Mouse (Mus musculus) lung, embryonic 15.5 days (tissue): ENCODE results near the gene Cyp2e1. TPM values are rescaled to one million over a fixed set of nuclear protein-coding genes. Genes with fewer than 3 reads are reported as not detected.
A peak's percentile ranks its signal among the peaks of the same experiment; 100 is the strongest.
"Not testable (repeated sequence)": the region's sequence is repeated elsewhere in the genome, so short reads cannot be mapped to it uniquely, and the experiment has no call there.

Experiments
- ATAC-seq: fragments of 200-750 bp; cut with Nextera tagmentation; 2 replicates; pipeline ENCODE4 v1.8.0; 2017; ENCODE audit warnings: moderate number of reproducible peaks, borderline replicate concordance; ENCODE audit not compliant: low FRiP score, low TSS enrichment; ENCODE audit errors: extremely low read depth
- H3K27ac ChIP-seq: fragments of 300-500 bp; sonication (generic); 2 replicates; pipeline ENCODE4 v1.5.1; 2015; ENCODE audit warnings: moderate library complexity, mild to moderate bottlenecking, inconsistent platforms
- H3K27me3 ChIP-seq: fragments of 300-500 bp; sonication (generic); 2 replicates; pipeline ENCODE4 v1.6.1; 2015; ENCODE audit warnings: inconsistent platforms
- H3K36me3 ChIP-seq: fragments of 300-500 bp; sonication (generic); 2 replicates; pipeline ENCODE4 v1.6.1; 2015; ENCODE audit warnings: inconsistent platforms
- H3K4me1 ChIP-seq: fragments of 300-500 bp; sonication (generic); 2 replicates; pipeline ENCODE4 v1.6.1; 2015; ENCODE audit warnings: inconsistent platforms
- H3K4me2 ChIP-seq: fragments of 300-500 bp; sonication (generic); 2 replicates; pipeline ENCODE4 v1.6.1; 2015; ENCODE audit warnings: inconsistent platforms, mild to moderate bottlenecking, moderate library complexity
- H3K4me3 ChIP-seq: fragments of 300-500 bp; sonication (generic); 2 replicates; pipeline ENCODE4 v1.5.1; 2015; ENCODE audit warnings: mild to moderate bottlenecking, inconsistent platforms
- H3K9ac ChIP-seq: fragments of 300-500 bp; sonication (generic); 2 replicates; pipeline ENCODE4 v1.6.1; 2015; ENCODE audit warnings: inconsistent platforms
- H3K9me3 ChIP-seq: fragments of 300-500 bp; sonication (generic); 2 replicates; pipeline ENCODE4 v1.6.1; 2016; ENCODE audit warnings: inconsistent platforms
- WGBS: fragments of 180-500 bp; shearing (Covaris S2); methylation state at CpG from one replicate; pipeline ENCODE4 v1.1.7; 2015; 5-methylcytosine and 5-hydroxymethylcytosine counted together
- polyA plus RNA-seq: library from polyadenylated mRNA; unstranded; fragments of >200 nt; fragmentation: Nextera tagmentation; extraction: Ambion mirVana; gene quantifications from 2 replicates; pipeline ENCODE4 v1.2.1, GENCODE M21; 2015

Gene Cyp2e1
- 0.10 and 0.19 TPM in 2 replicates for polyA plus RNA-seq

- no peak within 1 kb of the TSS for H3K4me3 ChIP-seq
- WGBS, result 83% methylated on average over 7 of the region's 7 CpGs
- H3K27me3 ChIP-seq, result no peaks in the 10 kb centered on the region
- no peak within 1 kb of the TSS for H3K4me2 ChIP-seq
- H3K36me3 ChIP-seq, result no peaks in the 10 kb centered on the region
- H3K27ac ChIP-seq, result no peak within 1 kb of the TSS
- no peaks in the 10 kb centered on the region for H3K4me1 ChIP-seq
- H3K9me3 ChIP-seq, result no peaks in the 10 kb centered on the region
- no peak within 1 kb of the TSS for H3K9ac ChIP-seq
- ATAC-seq, result no peak
These were observed at the start of gene Cyp2e1 for GRCm38 (mm10) chr7:140763447-140764020. Gene Cyp2e1 (plus strand): TSS chr7:140763739.

DNA sequence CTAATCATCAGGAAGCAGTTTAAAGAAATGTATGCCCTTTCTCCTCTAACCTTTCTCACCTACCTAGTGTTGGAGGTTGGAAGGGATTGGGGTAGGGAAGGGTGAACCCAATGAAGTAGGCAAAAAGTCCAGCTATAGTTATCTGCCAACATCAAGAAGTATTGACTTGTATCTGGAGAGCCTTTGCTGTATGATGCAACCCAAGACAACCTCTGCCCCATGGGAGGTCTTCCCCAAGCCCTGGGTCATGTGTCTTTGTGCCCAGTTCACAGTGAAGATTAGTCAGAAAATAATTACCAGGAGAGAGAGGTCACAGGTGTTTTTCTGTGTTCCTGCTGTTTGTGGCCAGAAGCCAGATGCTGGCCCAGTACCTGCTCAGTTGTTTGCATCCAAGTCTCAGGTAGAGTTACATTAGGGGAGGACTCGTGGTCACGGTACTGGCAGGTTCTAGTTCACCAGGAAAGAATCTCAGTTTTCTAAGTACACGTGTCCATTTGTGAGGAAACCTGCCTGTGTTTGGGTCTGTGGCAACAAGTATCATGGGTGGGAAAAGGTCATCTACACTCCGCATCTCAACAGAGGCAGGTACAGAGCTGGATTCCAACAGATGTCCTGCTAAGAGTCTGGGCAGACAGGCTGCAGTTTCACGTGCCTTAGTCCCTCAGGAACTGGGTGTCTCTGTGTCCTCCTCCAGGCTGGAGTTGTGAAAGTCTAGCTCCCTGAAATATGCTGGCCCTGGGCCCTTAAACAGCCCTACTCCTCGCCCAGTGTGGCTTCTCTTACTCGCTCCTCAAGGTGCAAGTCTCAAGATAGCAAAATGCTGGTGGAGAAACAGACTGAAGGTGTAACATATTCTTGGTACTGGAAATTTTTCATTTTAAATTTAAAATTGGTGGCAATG lies 46.1 kb upstream of the Cyp2e1 start:
- Histone ChIP-seq H3K4me1 (no peaks in the 10 kb centered on the region), H3K9ac (no peak overlapping the region), H3K27me3 (no peaks in the 10 kb centered on the region), H3K4me3 (no peak overlapping the region), H3K36me3 (no peaks in the 10 kb centered on the region), H3K9me3 (no peaks in the 10 kb centered on the region), H3K27ac (no peak overlapping the region), H3K4me2 (no peak overlapping the region)
- no peak for ATAC-seq
- WGBS, result 77% methylated on average over 7 of the region's 7 CpGs

- Histone ChIP-seq H3K9me3 (no peaks in the 10 kb centered on the region), H3K27me3 (no peaks in the 10 kb centered on the region), H3K36me3 (no peaks in the 10 kb centered on the region), H3K9ac (no peak overlapping the region), H3K27ac (no peak overlapping the region), H3K4me1 (no peaks in the 10 kb centered on the region), H3K4me2 (no peak overlapping the region), H3K4me3 (no peak overlapping the region)
- WGBS, result 45% methylated on average over 6 of the region's 6 CpGs
- no peak for ATAC-seq
These were observed 42.4 kb upstream of the Cyp2e1 start for GRCm38 (mm10) chr7:140721095-140721494.

DNA sequence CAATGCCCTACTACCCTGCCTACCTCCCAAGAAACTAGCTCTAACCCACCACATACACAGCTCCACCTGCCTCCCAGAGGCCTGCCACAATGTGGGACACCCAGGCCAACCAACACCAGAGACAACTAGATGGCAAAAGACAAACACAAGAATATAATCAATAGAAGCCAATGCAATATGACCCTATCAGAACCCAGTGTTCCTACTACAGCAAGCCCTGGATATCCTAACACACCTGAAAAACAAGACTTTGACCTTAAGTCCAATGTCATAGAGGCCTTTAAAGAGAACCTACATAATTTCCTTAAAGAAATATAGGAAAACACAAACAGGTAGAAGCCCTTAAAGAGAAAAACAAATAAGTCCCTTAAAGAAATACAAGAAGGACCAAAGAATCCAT lies 38.0 kb upstream of the Cyp2e1 start:
- Histone ChIP-seq H3K27ac (no peak overlapping the region), H3K9me3 (no peaks in the 10 kb centered on the region), H3K4me2 (no peak overlapping the region), H3K9ac (no peak overlapping the region), H3K27me3 (no peaks in the 10 kb centered on the region), H3K4me1 (no peaks in the 10 kb centered on the region), H3K36me3 (no peaks in the 10 kb centered on the region), H3K4me3 (no peak overlapping the region)
- ATAC-seq, result no peak

DNA sequence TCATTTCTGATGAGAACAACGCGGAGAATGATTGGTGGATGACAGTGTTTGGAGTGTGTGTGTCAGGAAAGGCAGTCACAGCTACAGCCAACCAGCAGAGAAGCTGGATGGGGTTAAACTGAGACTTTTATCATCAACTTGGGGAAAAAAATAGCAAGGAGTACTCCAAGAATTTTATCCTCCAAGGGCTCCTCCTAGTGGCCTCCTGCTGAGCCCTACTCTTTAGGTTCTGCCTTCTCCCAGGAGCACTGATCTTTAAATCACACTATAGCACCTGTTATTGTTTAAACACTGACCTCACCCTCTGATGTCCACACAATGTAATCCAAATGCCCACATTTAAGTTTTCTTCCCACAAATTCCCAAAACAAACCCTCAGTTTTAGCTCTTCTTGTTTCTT lies 30.4 kb upstream of the Cyp2e1 start:
- 67% methylated on average over 2 of the region's 2 CpGs for WGBS
- Histone ChIP-seq H3K9ac (no peak overlapping the region), H3K27ac (no peak overlapping the region), H3K27me3 (no peaks in the 10 kb centered on the region), H3K9me3 (no peaks in the 10 kb centered on the region), H3K4me3 (no peak overlapping the region), H3K4me2 (no peak overlapping the region), H3K4me1 (no peaks in the 10 kb centered on the region), H3K36me3 (no peaks in the 10 kb centered on the region)
- ATAC-seq, result no peak

DNA sequence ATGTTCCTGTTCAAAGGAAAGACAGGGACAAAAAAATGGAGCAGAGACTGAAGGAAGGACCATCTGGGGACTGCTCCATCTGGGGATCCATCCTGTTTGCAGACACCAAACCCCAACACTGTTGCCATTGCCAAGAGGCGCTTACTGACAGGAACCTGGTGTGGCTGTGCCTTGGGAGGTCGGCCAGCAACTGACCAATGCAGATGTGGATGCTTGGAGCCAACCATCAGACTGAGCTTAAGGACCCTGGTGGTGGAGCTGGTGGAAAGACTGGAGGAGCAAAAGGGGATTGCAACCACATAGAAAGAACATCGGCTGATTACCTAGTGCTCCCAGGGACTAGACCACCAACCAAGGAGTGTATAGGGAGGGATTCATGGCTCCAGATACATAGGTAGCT lies 16.1 kb upstream of the Cyp2e1 start:
- no peaks in the 10 kb centered on the region for H3K9me3 ChIP-seq
- H3K27me3 ChIP-seq, result no peaks in the 10 kb centered on the region
- H3K27ac ChIP-seq, result no peak overlapping the region
- no peak overlapping the region for H3K4me2 ChIP-seq
- WGBS, result 77% methylated on average over 3 of the region's 3 CpGs
- ATAC-seq, result no peak
- no peaks in the 10 kb centered on the region for H3K4me1 ChIP-seq
- no peaks in the 10 kb centered on the region for H3K36me3 ChIP-seq
- H3K9ac ChIP-seq, result no peak overlapping the region
- H3K4me3 ChIP-seq, result no peak overlapping the region

- no peaks in the 10 kb centered on the region for H3K36me3 ChIP-seq
- no peak for ATAC-seq
- H3K4me2 ChIP-seq, result no peak overlapping the region
- 70% methylated on average over 6 of the region's 6 CpGs for WGBS
- H3K27me3 ChIP-seq, result no peaks in the 10 kb centered on the region
- no peak overlapping the region for H3K27ac ChIP-seq
- H3K9ac ChIP-seq, result no peak overlapping the region
- H3K4me1 ChIP-seq, result no peaks in the 10 kb centered on the region
- H3K4me3 ChIP-seq, result no peak overlapping the region
- no peaks in the 10 kb centered on the region for H3K9me3 ChIP-seq
These were observed 15.3 kb upstream of the Cyp2e1 start for GRCm38 (mm10) chr7:140748116-140748826.

DNA sequence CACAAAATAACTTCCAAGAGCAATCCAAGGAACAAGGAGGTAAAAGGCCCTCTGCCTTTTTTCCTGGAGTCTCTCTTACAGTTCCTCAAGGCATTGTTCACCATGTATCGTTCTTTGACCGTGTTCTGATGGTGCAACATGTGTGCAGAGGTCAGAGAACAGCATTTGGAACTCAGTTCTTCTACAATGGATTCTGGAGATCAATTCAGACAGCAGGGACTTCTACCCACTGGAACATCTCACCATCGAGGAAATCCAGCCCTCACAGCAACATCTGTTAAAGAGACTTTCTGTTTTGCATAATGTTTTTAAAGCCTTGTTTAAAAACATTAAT lies 14.7 kb upstream of the Cyp2e1 start:
- Histone ChIP-seq H3K4me2 (no peak overlapping the region), H3K27ac (no peak overlapping the region), H3K9me3 (no peaks in the 10 kb centered on the region), H3K4me1 (no peaks in the 10 kb centered on the region), H3K36me3 (no peaks in the 10 kb centered on the region), H3K4me3 (no peak overlapping the region), H3K27me3 (no peaks in the 10 kb centered on the region), H3K9ac (no peak overlapping the region)
- ATAC-seq, result no peak
- WGBS, result 80% methylated on average over 3 of the region's 3 CpGs

DNA sequence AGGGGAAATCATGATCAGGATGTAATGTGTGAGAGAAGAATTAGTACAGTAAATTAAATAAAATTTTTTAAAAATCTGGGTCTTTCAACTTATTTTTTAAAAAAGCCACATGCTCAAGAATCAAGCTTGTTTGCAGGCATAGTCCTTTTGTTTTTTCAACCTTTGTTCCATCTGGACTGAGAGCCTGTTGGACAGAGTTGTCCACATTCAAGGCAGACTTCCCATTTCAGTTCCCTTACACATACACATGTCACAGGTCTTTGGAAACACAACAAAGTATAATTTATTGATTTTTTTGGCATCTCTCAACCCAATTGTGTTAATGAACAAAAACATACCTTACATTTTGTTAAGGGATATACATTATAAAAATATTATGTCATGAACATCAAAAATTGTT lies 9.0 kb upstream of the Cyp2e1 start:
- H3K4me2 ChIP-seq, result no peak overlapping the region
- H3K9me3 ChIP-seq, result no peaks in the 10 kb centered on the region
- no peaks in the 10 kb centered on the region for H3K36me3 ChIP-seq
- H3K9ac ChIP-seq, result no peak overlapping the region
- no peaks in the 10 kb centered on the region for H3K4me1 ChIP-seq
- H3K27ac ChIP-seq, result no peak overlapping the region
- H3K4me3 ChIP-seq, result no peak overlapping the region
- no peaks in the 10 kb centered on the region for H3K27me3 ChIP-seq
- no peak for ATAC-seq

DNA sequence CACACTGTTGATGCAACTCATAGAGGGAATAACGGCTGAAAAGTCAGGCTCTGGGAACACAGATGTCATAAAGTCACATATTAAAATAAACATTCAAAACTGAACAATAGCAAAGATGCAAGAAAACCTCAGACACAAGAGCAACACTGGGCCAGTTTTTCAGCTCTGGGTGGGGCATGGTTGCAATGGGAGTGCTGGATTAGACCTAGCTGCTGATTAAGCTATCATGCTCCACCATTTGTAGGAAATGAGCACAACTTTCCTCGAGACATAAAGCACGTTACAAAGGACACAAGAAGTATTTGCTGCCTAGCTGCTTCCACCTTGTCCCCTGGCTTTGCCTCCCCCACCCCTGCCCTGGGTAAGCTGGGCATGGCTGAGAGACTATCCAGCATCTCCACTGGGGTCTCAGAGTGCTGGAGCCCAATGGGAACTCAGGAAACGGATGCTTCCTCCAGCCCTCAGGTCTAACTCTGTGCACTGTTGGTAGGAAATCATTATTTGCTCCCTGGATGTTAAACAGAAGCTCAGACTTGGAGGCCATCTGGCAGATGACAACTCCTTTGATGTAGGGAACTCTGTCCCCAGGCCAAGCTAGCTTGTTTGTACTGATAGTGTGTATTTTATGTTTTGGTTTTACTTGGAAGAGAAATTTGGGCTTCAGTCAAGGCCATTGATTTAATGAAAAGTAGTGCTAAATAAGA lies 7.2 kb upstream of the Cyp2e1 start:
- 50% methylated on average over 4 of the region's 4 CpGs for WGBS
- Histone ChIP-seq H3K4me1 (no peaks in the 10 kb centered on the region), H3K27ac (no peak overlapping the region), H3K4me2 (no peak overlapping the region), H3K36me3 (no peaks in the 10 kb centered on the region), H3K4me3 (no peak overlapping the region), H3K9ac (no peak overlapping the region), H3K9me3 (no peaks in the 10 kb centered on the region), H3K27me3 (no peaks in the 10 kb centered on the region)
- peak; percentile 27; the same call in 1 of the 2 replicates for ATAC-seq

GRCm38 (mm10) chr7:140760647-140761046 lies 2.9 kb upstream of the Cyp2e1 start:
- H3K9ac ChIP-seq, result no peak overlapping the region
- no peaks in the 10 kb centered on the region for H3K9me3 ChIP-seq
- H3K4me2 ChIP-seq, result no peak overlapping the region
- no peaks in the 10 kb centered on the region for H3K36me3 ChIP-seq
- no peak overlapping the region for H3K4me3 ChIP-seq
- H3K4me1 ChIP-seq, result no peaks in the 10 kb centered on the region
- no peak overlapping the region for H3K27ac ChIP-seq
- no peak for ATAC-seq
- H3K27me3 ChIP-seq, result no peaks in the 10 kb centered on the region

DNA sequence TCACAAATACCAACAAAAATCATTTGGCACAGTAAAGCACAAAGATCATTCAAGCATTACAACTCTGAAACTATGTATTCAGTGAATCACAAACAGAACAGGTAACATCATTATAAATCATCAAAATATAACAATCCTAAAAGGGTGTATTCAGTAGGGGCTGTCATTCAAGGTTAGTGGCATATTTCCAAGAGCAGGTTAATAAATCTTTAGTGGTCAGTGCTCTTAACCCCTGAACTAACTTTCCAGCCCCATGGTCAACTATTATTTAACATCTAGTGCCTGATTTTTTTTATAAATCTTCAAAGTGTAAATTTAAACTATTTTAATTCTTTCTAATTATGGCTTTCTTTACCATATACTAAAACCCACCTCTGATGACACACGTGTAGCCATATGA lies 1.9 kb downstream of the Cyp2e1 start:
- H3K4me2 ChIP-seq, H3K9ac ChIP-seq, ATAC-seq, H3K27me3 ChIP-seq, H3K4me1 ChIP-seq, H3K27ac ChIP-seq, H3K9me3 ChIP-seq, H3K36me3 ChIP-seq, H3K4me3 ChIP-seq: not testable (repeated sequence)
- WGBS, result 67% methylated on average over 1 of the region's 1 CpGs
